Mouse (Mus musculus) right cerebral cortex, postnatal 25 days (tissue): ENCODE results near the gene Hipk2.

Source experiments
- DNase-seq: peaks from one replicate; pipeline ENCODE4 v3.0.0; 2022

Gene Hipk2

DNA sequence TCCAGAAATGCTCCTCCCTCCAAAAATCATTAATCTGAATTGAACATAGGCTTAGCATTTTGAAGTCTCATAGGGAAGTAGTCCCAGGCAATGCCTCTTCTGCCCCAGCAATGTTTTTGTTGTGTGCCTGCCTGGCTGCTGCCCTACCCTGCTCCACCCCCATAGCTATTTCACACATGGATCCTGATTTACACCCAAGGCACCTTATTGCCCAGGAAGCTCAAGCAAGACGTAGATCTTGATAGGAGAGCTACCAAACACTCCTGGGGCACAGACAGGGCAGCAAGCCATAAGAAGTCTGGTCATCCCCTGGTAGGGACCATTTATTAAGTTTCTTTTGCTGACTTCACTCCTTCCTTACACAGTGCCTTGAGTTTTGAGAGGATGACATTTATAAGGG lies 88.8 kb downstream of the Hipk2 start:
- no peak for DNase-seq

DNA sequence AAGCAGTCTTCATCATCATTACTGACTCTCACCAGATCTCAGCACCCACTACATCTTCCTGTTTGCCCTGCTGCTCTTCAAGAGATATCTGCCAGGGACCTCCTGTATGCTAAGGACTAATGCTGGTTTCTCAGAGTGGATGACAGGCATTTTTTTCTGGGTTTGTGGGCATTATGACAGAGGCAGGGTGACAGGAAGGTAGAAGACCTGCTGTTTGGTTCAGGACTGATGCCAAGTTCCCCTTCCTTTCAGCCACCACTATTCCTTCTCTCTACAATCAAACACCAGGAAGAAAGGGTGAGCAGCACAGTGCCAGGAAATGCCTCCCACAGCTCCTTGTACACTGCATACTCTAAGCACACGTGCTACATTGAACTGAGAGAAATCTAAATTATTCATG lies 90.2 kb downstream of the Hipk2 start:
- no peak for DNase-seq

DNA sequence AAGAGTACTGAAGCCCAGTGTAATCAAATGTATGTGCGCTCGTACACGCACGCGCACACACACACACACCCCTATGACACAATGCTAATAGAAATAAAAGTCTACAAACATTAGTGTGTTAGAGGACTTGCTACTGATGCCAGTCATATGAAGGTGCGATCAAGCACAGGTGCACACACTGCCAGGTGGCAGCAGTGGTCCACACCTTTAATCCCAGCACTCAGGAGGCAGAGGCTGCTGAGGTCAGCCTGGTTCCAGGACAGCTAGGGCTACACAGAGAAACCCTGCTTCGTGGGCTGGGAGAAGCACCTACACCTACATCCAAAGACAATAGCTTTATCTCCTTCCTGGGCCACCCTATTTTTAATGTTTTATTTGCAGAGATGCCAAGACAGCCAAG lies 96.6 kb downstream of the Hipk2 start:
- DNase-seq: no peak

DNA sequence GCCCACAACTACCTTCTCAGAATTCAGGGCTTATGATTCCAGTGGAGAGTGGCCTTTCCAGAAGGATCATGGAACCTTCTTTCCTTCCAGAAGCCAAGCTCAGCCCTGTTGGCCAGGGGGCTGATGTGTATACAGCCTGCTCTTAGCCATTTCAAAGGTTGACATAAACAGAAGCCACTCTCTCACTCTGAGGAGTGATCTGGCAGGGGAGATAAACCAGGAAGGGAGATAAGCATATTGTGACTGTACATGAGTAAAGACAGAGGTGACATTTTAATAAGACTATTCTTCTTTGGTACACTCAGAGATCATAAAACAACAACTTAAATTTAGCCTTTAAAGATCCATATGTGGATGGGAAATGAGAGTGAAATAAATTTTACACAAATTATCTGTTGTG lies 97.1 kb downstream of the Hipk2 start:
- no peak for DNase-seq

DNA sequence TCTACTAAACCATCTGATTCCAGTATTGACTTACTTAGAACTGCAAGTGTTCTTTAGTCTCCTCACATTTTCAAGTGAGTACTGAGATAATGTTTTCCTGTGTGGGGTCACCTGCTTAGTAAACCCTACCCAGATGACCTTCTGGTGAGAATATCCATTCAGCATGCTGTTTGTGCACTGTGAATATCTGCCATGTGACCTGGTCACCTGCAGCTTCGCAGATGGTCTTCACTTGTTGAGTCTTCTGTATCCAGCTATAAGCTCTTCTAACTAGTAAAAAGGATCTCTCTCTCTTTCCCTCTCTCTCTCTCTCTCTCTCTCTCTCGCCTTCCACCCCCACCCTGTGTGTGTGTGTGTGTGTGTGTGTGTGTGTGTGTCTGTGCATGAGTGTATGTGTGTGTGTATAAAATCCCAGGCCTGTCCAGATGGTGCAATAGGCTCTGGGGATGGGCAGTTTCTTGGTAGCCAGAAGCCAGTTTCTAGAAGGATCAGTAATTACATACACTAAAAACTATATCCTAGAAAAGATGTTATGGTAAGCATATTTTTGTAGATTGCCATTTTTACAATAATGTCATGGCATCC lies 99.9 kb downstream of the Hipk2 start:
- DNase-seq: no peak

DNA sequence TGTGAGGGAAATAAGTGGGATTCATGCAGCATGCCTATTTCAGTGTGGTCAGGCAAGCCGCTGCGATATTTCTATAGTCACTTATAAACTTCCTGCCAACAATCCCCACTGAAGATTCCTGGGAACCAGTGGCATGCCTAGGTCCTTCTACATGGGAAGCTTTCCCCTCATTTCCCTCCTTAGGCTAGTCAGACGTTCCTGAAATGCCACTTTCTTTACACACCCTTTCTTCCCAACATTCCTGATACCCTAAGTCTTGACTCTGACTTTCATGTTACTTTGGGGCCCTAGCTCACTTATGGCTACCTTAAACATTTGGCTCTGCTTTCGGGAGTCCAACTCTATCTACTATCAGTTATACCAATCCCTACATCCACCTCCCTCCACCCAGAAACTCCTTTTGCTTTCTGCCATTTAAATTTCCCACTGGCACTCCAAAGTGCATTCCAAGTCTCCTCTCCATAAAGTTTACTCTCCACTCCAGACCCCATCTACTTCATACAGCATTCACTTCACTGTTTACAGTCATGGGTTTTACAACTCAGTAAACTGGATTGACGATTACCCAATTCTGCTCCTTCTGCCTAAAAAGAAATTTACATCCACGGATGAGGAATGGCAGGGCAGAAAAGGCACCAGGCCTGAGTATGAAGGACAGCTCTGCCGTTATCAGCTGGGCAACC lies 103.0 kb downstream of the Hipk2 start:
- DNase-seq: no peak

DNA sequence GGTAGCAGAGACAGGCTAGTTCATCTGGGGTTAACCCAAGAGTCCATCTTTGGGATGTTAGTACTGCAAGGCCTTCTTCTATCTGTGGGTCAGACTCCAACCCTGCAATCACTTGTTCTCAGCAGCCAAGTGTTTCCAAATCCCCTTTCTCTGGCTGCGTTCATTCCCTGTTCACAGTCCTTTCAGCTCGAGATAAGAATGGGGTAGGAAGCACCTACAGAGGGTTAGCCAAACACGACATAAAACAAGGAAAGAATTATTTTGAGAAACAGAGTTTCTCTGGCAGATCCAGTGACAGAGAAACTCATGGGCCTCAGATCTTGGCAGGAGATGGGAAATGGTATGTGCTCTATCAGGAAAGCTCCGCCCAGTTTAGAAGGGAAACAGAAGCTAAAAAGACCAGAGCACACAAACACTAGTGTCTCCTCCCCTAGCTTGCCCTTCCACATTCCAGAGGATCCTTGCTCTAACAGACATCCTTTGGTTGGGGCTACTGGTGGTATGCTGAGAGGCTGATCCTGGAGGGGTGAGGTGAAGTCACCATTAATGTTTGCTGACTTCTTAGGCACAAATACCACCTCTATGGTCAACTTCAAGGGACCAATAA lies 104.8 kb downstream of the Hipk2 start:
- DNase-seq: no peak

DNA sequence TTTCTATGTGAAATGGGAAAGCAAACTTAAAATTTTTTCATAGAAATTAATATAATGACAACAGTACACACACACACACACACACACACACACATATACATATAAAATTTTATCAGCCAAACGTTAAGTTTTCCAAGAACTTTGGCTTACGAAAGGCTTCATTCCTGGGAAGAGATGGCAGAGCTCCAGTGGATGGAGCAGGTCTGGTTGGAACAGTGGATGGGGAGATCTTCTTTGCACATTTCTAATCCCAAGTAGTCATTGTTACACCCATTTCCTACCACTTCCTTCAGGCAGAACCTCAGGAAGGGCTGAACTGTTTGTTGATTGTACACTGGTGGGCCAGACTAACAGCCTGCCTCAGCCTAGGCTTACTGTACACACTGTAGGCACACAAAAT lies 106.3 kb downstream of the Hipk2 start:
- no peak for DNase-seq

DNA sequence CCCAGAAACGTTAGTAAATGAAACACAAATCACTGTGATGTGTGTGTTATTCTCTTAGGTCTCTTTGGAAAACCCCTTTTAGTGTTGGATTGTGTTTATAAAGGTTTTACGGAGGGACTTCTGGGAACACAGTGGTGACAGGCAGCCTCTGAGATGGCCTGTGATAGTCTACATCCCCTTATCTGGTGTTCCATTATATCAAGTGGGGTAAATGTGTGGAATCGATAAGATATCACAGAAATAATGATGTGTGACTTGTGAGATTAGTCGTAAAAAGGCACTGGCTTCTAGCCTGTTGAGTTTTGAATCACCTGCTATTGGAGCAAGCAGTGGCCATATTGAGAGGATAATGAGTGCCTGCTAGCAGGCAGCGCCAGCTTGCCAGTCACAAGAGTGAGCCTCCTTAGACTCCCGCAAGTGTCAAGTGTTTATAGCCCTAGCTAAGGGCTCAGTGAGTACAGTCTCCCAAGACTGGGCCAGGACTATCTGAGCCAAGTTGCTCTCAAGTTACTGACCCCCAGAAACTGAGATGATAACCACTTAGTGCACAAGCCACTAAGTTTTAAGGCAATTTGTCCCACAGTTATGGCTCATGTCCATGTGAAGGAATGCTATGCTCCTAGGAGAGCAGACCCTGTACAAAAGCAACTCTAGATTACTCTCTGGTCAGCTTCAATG lies 113.2 kb downstream of the Hipk2 start:
- no peak for DNase-seq

DNA sequence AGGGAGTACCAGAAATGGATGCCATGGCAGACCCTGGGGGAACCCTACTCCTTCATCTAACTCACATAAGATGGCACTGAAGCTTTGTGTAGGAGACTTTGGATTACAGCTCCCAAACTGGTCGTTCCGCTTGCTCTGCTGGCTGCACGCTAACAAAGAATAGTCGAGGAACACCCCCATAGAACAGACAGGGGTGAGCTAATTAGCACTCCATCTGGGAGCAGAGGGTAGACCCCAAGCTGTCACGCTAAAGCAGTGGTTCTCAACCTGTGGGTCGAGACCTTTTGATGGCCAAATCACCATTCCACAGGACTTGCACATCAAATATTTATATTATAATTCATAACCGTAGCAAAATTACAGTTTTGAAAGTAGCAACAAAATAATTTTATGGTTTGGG lies 114.0 kb downstream of the Hipk2 start:
- DNase-seq: no peak

DNA sequence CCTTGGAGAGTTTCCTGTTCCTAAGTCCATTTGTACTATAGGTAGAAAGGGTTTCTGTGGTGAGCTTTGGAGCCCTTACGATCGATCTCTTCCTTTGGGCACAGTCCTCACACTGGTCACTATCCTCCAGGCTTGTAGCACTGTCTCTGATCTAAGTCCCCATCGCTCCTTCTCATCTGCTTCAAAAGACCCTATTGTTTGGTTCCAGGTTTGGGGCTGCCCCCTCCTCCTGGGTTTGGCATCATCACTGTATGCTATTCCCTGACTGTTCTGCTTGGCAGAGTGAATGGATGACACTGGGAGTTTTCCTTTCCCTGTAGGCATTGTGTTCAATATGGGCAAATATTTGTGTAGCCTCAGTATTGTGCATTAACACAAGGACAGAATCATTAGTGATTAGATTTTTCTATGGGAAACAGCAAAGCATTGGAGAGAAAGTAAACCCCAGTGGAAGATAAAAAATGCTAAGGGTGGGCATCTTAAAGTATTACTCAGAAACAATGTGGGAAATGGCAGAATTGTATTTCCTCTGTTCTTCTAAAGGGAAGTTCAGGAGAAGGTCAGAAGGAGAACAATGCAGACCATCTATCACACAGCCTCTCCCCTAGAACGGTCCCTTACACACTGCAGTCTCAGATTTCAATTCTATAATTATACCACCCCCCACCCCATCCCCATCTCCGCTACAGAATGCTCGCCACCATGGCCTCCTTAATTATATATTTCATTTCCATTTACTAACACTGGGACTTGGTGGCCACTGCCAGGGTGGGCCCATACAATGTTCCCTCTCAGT lies 114.9 kb downstream of the Hipk2 start:
- no peak for DNase-seq

DNA sequence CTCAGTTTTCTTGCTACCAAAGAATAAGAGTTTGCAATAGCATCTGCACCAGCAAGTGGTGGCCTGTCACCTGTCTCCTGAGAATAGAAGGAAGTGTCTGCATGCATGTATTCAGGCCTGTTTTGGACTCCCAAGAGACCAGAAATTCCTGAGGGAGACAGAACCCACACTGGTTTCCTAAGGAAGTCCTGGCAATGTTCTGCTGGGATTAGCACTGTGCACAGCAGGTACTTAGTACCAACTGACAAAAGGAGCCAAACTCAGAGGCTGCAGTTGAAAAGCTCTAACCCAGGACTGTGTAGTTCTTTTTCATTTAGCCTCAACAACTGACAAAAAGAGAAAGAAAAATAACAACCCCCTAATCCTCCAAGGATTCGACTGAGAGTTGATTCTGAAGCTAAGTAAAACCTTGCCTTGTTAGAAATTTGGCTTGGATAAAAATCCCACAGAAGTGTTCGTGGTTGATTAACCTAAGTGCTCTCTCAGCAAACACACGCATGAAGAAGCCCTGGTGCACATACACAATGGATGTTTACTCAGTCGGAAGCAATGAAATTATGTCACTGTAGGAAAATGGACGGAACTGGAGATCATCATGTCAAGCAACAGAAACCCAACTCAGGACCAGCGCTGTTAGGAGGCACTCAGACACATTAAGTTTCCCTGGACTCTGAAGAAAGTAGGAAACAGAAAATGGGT lies 115.9 kb downstream of the Hipk2 start:
- DNase-seq: no peak

DNA sequence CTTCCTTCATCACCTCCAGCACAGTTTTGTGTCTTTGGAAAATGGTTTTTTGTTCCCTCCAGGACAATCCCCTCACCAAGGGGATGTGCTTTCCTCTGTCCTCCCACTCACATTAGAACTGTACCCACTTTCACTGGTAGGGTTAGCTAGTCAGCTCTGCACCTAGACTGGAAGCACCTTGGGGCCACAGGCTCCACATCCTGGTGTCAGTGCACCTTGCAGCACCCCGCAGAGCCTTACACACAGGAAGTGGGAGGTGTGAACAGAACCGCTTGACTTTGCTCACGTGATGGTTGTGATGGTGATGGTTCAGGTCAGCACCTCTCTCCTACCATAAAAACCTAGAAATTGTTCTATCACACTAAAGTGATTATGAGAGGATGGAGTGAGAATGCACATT lies 116.8 kb downstream of the Hipk2 start:
- DNase-seq: no peak

DNA sequence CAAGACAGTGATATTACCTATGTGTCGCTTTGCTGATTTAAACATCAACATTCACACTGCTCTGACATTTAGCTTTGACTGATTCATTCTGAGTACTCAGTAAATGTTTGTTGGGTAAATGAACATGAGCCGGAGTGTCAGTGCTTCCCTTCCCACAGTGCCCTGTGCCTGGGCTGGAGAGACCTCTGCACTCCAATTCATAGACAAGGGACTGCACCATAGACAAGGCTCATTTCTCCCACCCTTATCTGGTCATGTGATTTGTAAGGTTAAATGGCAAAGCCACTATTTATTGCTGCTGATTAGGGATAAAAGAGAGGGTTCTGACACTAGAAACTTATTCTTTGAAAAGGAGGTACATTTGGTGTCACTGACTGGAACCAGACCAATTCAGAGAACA lies 118.4 kb downstream of the Hipk2 start:
- no peak for DNase-seq

DNA sequence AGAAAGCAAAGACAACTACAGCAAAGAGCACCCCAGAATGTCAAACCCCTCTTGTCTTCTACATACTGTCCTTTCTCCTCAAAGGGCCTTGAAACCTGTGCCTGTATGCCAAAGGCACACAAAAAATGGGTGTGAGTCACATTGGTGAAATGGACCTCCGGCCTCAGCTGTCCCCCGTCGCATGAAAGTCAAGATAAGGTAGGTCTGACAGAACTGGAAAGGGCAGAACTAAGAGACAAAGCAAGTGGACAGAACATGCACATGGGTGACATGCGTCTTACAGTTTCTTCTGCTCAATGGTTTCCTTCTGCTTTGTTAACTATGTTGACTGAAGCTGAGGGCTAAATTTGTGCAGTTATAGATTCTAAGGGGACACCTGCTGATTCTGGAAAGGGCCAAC lies 119.0 kb downstream of the Hipk2 start:
- DNase-seq: no peak

DNA sequence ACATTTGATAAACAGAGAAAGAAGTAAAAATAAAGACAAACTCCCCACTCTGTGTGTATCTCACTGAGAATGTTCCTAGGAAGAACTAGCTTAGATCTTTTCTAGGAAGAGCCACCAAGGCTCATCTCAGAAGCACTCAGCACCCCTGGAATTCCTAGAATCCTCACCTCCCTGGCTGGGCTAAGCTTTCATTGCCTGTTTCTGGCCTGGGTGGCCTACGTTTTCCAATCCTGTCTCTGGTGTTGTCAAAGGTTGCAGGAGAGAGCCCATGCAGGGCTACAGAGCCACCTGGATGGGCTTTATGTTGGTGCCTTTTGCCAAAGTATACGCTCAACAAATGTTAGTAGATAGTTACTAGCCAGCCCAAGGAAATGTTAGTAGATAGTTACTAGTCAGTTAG lies 120.0 kb downstream of the Hipk2 start:
- no peak for DNase-seq

DNA sequence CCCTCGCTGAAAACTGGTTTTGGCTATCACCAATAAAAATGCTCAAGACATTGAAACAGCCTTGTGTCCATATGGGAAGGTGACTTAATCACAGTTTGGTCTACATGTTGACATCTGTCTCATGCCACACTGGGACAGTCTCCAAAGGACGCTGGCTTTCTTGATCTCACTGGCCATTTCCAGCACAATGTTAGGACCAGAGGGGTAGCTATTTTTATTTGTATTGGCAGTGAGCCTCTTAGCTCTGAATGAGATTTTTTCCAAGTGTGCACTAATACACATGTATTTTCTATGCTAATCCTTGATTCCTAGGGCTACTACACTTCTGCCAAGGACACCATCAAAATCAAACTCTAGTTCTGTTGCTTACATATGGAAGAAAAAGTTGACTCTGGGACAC lies 120.8 kb downstream of the Hipk2 start:
- DNase-seq: no peak

DNA sequence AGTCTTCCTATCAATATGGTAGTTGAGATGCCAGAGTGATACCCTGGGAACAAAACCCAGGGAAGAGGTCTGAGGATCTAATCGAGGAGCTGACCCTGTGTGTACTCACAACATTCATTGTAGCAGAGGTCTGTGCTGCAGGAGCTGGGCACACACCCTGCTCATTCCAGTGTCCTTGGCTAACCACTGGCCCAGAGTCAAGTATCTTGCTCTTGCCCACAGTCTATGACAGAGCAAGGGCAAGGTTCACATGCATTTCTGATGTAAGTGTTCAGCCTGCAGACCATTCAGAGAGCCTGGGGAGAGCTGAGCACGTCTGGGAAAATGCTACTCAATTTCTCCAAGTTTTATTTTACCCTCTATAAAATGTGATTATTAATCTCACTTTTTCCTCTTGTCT lies 122.2 kb downstream of the Hipk2 start:
- no peak for DNase-seq

DNA sequence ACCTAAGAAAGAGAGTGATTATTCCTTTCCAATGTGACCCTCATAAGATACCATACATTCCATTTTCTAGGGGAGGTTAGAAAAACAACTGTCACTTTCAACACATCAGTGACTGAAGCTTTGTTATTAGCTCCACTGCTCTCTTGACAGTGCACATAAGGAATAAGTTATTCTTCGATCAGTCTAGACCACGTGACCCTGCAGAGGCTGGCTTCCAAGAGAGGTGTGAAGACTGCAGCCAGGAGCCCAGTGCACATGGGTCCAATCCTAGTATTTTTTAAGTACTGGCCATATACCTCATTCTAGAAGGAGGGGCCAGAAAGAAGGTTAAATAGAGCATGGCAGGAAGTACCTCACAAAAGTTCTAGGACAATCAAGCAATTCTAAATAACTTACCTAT lies 122.9 kb downstream of the Hipk2 start:
- DNase-seq: no peak

DNA sequence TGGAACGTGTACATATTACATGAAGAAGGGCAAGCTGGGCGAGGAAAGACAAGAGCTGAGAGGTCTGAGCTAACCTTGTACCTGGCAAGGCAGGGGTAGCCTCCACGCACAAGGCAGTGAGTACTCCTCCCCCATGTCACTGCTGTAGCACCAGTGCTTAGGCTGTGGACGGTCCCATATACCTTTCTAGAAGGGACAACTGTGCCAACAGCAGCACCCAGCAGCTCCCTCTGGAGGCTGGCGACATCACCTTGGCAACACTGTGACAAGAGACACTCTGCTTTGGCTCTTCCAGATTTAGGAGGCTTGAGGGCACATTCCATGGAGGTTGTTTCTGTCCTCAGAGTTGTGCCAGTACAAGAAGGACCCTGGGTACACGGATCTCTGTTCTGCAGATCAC lies 123.5 kb downstream of the Hipk2 start:
- no peak for DNase-seq

DNA sequence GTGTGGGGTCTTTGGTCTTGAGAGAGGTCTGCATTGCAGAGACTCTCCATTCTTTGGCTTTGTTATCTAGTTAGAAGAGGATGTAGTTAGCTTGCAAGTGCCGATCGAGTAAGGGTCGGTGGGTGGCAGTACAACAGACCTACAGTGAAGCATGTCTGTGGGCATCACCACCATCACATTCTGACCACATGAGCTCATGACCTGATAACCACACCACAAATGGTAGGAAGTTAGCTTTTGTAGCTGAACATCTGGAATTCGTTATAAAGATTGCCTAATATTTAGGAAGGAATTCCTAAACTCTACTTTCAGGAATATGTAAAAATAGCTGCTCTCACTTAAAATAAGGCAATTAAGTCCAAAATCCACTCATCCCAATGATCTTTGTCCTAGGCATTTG lies 127.9 kb downstream of the Hipk2 start:
- DNase-seq: no peak

DNA sequence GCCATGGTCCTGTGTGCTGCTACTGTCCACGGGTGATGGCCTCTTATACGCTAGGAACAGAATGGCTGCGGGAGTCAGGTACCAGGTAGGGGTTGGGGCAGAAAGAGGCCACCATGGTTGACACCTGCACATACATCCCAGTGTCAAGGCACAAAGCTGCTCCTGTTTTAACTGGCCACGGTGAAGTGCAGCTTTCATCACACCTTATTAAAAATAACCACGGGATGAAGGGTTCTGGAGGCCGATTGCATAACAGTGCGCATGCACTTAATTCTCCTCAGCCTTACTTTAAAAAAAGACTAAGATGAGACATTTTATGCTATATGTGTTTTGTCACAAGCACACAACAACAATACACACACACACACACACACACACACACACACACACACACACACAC lies 132.6 kb downstream of the Hipk2 start:
- DNase-seq: no peak

DNA sequence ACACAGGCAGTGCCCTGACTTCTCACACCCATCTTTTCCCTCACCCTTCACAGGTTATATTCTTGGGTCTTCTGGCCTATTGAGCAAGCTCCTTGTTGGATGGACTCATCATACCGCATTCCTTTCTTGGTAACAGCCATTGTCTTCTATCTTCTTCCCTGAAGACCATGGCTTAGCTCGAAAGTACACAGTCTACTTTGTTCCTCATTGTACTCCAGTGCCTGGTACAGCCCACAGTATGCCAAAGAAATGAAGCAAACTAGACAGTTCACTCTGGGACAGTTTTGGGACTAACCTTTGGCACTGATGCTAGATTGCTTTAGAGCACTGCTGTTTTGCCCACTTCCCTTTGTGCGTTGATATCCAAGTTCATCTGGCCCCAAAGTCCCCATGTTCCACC lies 133.5 kb downstream of the Hipk2 start:
- no peak for DNase-seq
